Mouse (Mus musculus) CD4-positive, CD25-positive, alpha-beta regulatory T cell, adult 2 months (primary cell): ENCODE results near the gene Samd3.

Source experiments
- DNase-seq: peaks from one replicate; pipeline ENCODE4 v3.0.0-alpha.2; 2012; ENCODE audit warnings: low read depth, low spot score

The Samd3 gene

DNA sequence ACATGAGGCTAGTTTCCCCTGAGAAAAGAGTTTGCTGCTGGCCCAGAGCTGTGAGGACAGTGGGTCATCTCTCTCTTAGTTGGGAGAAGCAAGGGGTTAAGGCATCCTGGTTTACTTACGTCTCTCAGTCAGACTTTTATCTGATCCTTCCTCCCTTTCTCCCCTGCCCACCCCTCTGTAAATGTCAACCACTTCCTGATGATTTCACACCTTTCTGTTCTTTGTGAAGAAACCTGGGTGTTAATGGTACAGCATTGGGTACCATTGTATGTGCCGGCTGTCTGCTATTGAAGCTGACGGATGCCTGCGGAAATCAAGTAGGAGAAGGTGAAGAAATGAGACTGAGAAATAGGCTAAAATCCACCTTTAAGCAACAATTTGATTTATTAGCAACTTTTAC, at the start of gene Samd3:
Samd3 (plus strand) TSS at position 220 of the 400 bp plus-strand sequence.
- peak; percentile 30 for DNase-seq

DNA sequence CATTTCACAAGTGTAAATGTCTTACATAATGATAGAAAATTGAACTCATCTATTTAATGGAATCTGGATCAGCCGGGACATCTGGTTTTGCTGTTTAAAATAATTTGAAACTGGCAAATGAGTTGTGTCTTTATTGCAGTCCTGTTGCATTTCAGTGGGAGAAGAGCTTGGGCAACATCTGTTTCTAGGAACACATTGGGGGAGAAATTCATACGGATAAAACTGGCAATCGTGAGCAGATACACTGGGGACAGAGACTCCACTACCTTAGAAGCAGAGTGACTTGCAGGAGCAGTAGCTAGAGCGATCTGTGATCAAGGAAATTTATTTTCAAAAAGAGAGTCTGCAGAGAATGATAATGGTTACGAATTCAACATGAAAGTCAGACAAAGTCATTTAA, 44.2 kb upstream of the Samd3 start:
- DNase-seq: no peak

DNA sequence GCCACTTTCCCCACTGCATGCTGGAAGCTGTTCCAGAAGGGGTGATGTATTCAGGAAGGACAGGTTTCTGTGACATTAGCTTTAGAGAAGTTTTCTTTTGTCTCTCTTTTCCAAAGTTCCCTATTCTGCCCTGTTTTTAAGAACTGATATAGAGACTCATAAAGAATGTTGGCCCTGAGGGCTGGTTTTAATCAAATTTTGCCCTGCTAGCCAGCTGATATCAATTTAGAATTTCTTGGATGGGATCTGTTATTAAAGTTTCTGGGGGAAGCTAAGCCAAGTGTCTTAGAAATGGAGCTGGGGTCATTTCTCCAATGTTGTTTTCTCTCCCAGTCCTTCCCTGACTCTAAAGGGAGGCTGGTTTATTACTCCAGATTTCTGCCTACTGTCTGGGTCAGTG, 38.7 kb upstream of the Samd3 start:
- DNase-seq: no peak

DNA sequence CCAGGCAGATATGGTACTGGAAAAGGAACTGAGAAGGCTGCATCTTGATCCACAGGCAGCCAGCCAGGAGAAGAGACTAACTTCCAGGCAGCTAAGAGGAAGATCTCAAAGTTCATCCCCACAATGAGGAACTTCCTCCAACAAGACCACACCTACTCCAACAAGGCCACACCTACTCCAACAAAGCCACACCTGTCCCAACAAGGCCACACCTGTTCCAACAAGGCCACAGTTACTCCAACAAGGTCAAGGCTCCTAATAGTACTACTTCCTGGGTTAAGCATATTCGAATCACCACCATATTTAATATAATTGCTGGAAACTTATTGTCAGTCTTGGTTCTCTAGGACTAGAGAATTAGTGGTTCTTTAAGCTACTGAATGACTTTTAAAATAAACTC, 34.6 kb upstream of the Samd3 start:
- no peak for DNase-seq

DNA sequence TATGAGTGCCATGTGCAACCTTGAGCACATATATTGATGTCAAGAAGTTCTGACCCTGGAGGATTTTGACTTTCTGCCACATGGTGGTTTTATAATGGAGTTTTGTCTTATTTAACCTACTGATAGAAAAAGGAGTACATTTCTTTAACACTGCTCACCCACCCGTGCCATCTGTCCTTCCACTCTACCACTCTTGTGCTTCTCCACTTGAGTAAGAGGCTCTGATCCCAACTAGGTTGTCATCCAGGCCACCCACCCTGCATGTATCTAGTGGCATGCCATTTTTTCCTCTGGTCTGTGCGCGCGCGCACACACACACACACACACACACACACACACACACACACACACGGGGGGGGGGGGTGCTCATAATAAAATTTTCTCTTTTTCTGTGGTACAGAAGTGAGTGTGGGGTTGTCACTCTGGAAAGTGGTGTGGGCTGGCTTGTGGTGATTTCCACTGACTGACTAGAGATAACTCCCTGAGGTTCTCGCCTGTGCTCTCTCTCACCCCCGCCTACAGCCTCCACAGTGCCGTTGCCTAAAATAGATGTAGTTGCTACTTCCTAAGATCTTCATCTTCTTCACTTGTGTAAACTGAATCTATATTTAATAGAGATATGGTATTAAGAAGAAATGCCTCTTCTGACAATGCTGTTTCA, 26.7 kb upstream of the Samd3 start:
- peak; percentile 34 for DNase-seq

DNA sequence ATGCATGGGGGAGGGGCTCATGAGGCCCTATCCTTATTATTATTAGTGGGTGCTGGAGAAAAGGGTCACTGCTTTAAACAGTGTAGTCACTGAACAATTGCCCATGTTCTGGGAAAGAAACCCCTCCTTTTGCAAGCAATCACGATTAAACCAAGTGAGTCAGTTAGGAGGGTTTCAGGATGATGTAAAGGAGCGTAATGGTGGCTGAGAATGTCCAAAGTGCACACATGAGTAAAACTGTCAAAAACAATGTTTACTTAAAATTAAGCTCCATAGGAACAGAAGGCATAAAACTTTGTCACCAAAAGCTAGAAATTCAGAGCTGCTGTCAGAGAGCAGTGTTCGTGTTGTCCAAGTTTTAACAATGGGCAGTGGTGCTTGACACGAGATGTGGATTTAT, 8.8 kb upstream of the Samd3 start:
- no peak for DNase-seq

DNA sequence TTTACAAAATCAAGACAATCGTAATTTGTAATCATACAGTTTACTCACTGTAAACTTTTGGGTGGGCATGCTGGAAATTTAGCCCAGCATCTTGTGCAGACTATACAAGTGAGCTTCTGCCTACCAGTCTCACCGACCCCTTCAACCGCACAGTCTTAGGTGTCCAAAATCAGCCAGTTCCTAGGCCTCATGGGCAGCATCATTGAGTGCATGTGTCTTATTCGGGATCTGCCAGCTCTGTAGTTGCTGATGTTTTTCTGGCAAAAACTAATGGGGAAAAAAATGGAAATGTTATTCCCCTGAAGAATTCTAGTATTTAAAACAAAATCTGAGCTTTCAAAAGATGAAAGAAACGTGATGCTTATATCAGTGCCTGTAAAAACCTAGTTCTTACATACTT, 3.3 kb upstream of the Samd3 start:
- DNase-seq: no peak

DNA sequence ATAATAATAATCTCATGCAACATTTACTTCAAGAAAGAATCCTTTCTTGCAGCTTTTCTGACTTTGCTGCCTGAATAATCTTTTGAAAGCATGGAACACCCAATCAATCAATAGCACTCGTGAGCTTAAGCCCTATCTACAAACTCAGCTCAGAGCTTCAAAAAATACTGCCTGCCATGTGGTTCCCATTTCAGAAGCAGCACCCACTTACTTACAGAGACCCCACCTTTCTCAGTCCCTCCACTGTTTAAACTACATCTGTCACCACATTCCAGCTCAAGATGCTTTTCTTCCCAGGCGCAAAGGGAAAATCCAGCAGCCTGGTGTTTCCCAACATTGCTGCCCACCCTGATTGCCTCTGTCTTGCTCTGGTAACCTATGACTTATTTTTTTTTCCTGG, 2.8 kb upstream of the Samd3 start:
- no peak for DNase-seq

DNA sequence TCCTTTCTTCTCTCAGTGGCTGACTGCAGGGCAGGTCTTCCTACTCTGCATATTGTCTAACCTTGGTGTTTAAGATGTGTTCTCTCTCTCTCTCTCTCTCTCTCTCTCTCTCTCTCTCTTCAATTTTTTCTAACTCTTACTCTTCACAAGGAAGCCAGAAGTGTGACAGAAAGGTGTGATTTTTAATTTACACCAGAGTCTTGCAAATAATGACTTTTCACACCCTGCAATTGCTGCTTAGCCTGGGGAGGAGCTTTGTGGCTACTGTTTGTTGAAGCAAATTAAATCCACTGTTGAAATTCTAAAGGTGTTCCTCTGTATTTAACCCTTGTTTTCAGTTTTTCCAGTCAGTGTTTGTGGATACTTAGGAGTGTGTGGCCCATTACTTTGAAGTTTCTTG, 1.3 kb upstream of the Samd3 start:
- DNase-seq: no peak

DNA sequence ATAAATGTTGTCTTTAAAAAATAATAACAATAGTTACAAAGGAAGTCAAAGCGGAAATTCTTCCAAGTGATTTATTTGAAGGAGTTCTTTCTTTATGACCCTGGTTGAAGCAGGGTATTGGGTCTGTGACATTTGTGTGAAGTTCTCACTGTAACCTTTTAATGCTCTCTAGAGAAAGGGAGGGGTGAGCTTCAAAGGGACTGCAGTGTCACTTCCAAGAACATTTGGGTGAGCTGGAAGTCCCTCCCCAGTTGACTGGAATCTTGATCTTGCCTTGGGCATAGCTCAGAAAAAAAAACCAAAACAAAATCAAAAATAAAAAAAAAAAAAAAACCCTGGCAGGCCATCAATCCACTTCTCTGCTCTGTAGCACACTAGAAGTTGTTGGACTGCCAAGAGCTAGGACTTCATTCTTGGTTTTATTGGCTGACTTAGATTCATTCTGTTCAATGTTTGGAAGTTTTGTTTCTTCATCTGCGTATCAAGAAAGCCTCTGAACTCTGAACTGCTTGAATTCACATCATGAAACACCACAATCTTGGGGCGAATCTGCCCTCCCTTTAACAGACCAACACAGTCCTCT, 2.7 kb downstream of the Samd3 start:
- no peak for DNase-seq

DNA sequence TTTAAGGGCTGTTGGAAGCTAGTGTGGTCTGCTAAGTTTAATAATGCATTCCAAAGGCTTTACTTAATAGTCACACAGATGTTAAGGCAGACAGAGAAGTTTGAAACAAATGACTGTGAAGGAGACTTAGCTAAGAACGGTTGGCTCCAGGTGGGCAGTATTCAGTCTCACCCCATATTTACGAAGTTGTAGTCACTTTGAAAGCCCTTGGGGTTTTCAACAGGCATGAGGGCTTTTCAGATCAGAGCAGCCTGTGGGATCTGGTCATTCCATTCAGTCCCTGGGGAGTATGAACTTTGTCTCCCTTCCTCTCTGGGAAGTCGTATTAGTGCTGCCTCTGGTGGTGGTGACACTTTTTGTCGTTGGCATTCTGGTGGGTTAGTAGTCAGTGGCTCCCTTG, 9.1 kb downstream of the Samd3 start:
- DNase-seq: no peak

DNA sequence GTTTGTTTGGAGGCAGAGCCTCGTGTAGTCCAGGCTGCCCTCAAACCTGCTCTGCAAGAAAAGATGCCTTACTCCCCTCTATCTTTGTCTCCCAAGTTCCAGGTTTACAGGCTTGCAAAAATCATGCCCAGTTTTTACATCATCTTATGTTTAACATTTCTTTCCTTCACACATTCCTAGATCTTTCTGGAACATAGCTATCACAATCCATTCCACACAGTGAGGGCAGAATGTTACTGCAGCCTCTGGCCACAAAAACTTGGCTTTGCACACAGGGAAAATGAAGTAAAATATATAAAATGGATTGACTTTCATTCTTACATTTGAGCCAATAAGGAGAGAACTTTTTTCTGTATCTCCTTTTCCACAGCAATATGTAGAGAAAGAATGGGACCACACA, 9.6 kb downstream of the Samd3 start:
- no peak for DNase-seq

DNA sequence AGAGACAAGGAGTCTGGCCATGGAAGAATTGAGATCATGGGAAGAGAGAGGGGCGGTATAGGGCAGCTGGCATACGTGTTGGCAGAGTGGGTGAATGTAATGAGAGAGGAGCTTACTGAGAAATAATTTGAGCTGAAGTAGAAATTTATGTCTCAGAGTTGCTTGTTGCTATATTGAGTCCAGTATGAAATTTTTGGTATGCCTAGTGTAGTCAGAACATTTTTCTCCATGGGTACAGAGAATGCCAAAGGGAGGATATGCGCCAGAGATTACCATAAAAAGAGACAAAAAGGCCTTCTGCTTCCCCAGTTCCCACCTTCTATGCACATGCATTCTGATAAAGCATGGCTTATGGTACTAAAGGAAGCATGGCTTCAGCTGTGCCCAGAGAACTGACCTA, 13.7 kb downstream of the Samd3 start:
- no peak for DNase-seq

DNA sequence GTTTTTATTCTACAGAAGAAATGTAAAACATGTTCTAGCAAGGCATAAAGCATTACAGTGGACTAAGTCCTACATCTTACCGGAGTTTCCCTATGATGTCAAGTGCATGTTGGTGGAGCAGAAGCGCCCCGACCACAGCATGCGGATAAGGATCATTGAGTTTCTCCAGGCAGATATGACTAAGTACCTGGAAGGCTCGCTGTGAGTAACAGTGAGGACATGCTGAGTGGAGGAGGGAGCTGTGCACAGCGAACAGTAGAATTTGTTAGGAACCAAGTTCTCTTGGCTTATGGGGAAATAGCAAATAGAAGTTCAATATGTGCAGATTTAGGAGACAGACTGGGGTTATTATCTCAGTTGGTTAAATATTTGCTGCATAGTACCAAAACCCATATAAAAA, 15.0 kb downstream of the Samd3 start:
- no peak for DNase-seq

DNA sequence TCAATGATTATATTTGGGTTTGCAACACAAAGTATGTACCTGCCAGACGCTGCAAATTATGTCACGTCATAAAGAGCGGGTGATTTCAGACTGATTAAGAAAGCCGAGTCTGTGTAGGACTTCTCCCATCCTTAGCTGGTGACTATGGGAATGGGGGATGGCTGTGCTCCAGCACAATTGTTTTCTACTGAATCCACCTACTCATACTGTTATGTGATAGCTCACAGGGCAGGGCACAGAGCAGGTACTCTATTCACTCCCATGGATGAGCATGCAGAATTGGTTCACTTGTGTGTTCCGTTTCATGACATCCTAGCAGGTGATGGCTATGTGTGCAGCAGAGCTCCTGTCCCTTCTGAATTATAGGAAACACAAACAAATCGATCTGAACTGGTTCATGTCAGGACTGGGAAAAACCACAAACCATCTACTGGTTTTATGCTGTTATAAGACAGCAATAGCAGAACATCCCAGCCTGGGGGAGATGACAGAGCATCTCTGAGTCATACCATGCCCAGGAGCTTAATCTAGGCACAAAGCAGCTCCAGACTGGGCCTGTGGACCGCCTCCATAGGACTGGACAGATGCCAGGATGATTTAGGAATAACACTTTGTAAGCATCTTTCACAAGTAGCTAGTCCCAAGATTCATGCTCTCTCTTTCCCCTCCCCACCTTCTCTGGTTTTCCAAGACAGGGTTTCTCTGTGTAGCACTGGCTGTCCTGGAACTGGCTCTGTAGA, 20.1 kb downstream of the Samd3 start:
- DNase-seq: no peak

DNA sequence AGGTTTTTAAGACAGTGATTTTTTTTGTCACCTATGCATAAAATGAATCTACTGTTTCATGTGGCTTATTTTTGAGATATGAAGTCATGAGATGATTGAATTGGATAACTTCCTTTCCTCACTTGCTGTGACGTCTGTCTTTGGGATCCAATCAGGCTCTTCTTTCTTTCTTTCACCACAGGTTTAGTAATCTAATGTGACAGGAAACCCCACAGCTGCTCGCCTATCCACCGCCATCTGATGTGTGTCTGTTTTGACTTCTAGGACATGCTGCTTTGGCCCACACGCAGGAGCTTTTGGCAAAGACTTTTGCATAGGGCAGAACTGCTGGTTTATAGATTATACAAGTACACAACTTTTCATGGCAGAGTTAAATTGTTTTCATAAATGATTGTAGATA, 30.4 kb downstream of the Samd3 start:
- DNase-seq: peak; percentile 41

DNA sequence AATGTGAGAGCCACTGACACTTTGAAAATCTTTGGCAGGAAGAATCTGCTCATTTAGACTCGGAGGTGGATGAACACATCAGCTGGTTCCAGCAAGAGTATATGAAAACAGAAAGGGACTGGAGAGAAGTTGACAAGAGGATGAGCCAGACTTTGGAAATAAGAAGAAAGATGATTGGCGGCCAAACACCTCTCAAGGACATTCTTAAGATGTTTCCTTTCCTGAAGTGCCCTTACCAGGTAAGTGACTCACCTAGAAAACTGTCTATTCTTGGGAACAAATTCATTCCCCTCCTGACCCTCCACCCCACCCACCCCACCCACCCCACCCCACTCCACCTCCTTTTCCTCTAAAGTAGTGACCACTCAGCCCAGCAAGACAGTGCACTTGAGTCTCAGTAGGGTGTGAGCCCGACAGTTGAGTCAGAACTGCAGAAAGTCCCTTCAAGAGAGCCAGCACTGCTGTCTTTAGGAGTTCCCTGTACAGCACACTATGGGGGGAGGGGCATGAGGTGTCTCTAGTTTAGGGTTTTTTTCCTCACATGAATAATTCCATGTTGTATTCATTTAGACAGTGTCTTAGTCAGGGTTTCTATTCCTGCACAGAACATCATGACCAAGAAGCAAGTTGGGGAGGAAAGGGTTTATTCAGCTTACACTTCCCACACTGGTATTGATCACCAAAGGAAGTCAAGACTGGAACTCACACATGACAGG, 34.4 kb downstream of the Samd3 start:
- DNase-seq: peak; percentile 6

DNA sequence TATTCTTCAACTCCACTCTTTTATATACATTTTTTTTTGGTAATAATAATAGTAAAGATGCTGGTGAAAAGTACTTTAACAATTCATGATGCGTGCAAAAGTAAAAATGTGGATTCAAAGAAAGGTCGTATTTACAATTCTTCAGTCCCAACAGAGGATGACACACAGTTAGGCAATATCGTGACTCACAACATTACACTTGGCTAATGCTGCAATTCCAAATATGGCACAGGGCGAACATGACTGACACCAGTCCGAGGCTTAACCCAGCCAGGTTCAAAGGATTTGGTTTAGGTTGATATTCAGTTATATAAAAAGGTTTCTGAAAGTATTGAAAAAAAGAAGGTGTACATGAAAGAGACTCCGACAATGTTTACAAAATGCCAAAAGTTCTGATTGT, 45.9 kb downstream of the Samd3 start:
- DNase-seq: no peak

DNA sequence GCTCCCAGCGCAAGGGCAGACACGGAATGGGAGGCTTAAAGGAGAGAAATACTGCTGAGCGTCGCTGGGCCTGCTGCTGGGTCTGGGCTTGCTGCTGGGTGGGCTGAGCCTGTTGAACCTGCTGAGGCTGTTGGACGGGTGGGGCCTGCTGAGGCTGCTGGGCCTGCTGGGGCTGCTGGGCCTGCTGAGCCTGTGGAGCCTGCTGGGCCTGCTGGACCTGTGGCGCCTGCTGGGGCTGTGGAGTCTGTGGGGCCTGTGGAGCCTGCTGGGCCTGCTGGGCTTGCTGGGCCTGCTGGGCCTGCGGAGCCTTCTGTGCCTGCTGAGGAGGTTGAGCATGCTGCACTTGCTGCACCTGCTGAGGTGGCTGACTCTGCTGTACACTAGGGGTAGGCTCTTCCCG, 50.5 kb downstream of the Samd3 start:
- no peak for DNase-seq

DNA sequence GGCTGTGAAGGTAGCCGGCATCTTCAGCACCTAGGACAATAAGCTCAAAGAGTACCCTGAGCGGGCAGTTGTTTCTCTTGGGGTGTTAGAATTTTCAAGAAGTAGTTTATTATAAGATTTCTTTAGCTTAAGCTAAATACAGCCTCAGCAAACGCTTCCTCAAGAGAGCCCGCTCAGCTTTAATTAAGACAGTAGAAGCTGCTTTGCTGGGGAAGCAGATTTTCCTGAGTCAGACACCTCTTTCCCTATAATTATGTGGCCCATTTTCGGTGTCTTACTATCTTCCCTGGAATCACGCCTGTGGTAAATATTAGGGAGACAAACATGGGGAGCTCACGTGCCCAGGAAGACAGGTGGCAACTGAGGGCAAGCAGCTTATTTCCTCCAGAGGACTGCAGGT, 57.6 kb downstream of the Samd3 start:
- DNase-seq: no peak

DNA sequence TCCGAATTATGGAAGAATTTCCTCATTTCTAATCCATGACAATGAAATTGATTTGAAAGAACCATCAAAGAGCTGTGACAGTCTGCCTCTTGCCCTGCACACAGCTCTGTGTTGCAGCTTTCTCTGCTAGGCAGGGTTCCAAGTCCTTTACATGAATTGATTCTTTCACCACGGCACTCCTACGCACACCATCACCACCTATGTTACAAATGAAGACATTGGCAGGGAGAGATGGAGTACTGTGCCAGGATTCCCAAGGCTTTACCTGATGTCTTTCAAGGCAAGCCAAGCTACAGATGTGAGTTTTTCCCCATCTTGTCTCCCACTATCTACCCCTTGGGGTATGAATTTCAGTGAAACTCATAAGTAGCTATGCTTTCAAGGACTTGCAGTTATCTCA, 67.7 kb downstream of the Samd3 start:
- no peak for DNase-seq

DNA sequence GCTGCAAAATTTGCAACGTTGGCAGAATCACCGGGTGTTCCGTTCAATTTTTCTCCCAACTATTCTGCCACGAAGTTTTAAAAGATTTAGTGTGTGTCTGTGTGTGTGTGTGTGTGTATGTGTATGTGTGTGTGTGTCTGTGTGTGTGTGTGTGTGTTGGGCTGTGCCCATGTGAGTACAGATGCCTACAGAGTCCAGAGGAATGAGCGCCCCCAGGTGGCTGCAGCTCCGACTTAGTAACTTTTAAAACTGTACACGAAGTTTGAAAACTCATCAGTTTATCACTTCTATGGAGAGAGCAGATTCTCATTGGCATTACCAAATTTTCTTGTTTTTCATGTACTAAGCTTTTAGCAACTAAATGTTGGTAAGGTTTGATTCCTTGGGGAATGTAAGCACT, 68.1 kb downstream of the Samd3 start:
- peak; percentile 20 for DNase-seq

DNA sequence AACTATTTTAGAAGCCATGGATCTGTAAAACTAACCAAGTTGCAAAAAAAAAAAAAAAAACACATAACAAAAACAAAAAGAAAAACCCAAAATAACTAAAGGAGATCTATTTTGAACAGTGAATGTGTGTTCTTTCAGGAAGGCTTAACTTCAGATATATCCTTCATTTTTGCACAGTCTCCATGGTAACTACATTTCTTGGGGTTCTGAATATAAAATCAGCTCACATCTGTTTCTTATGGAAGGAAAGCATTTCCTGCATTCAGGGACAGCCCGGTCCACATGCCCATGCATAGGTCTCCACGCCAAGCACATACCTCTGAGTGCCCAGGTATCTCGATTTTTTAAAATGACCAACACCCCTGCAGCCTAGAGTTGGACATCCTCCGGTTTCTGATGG, 72.8 kb downstream of the Samd3 start:
- no peak for DNase-seq
